Mouse (Mus musculus) fibroblast of lung, adult 2 months (primary cell): Measurements from ENCODE around the gene Cd300a.
"Not testable (repeated sequence)": the region's sequence is repeated elsewhere in the genome, so short reads cannot be mapped to it uniquely, and the experiment has no call there.

Experiments
- DNase-seq: peaks from one replicate; pipeline ENCODE4 v3.0.0-alpha.2; 2011; ENCODE audit warnings: low read depth

Gene Cd300a

GRCm38 (mm10) chr11:114907567-114907966 lies 17.7 kb downstream of the Cd300a start:
- DNase-seq, result no peak

DNA sequence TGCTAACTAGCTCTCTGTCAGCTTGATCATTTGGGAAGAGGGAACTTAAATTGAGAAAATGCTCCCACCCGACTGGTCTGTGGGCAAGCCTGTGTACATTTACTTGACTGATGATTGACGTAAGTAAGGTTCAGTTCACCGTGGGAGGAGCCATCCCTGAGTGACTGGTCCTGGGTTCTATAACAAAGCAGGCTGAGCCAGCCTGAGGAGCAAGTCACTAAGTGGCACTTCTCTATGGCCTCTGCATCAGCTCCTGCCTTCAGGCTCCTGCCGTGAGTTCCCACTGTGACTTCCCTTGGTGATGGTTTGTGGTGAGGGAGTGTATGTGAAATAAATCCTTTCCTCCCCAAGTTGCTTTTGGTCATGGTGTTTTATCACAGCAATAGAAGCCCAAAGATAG lies 18.2 kb downstream of the Cd300a start:
- DNase-seq, result no peak

GRCm38 (mm10) chr11:114909538-114909937 lies 19.7 kb downstream of the Cd300a start:
- DNase-seq, result not testable (repeated sequence)

DNA sequence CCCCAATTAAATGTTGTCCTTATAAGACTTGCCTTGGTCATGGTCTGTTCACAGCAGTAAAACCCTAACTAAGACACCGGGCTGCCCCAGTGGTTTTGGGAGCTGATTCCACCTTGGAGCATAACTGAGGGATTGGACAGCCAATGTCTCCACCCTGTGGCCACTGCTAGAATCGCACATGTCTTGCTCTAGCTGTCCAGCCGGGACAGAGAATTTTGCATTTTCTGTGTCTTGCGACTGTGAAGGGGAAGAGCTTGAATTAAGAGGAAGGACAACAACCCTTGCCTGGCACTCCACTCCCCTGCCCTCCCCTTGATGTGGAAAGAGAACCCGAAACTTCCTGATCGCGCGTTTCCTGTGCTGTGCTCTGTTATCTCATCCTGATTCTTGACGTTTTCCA lies 23.0 kb downstream of the Cd300a start:
- peak; percentile 29 for DNase-seq

DNA sequence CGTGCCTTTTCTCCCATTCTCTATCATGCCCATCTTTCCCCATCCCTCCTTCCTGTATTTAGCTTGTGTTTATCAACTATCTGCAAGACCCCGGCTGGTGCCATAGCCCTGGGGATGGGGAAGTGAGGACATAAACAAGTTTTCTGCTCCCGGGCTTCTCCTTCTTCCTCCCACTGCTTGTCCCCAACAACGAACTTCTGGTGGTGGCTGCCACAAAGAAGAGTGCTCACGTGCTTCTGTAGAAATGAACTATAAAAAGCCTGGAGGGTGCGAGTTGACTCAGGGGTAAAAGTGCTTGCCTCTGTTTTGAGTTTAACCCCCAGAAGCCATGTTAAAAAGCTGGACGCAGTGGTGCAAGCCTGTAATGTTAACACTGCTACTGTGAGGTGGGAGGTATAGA lies 25.1 kb downstream of the Cd300a start:
- no peak for DNase-seq

- DNase-seq, result no peak
These were observed 27.3 kb downstream of the Cd300a start for GRCm38 (mm10) chr11:114917120-114917519.

- DNase-seq, result no peak
These were observed 32.6 kb downstream of the Cd300a start for GRCm38 (mm10) chr11:114922439-114922838.

DNA sequence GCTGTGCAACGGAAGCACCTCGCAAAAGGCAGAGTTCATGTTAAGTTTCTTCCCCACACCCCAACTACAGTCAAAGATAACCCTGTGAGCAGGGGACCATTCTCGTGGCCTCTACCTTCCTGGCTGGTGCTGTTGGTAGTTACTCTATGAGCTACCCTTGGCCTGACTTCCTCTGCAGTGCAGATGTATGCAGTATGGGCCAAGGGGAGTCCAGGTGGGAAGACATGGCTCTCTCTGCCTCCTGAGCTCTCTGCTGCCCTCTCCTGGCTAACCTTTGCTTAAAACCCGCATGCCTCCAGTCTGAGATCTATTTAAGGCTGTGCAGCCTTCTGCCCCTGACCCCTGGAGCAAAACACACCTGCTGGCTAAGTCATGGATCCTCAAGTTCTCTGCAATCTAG lies 34.1 kb downstream of the Cd300a start:
- DNase-seq, result no peak

- peak; percentile 2 for DNase-seq
These were observed 39.7 kb downstream of the Cd300a start for GRCm38 (mm10) chr11:114929581-114929980.

- no peak for DNase-seq
These were observed 41.2 kb downstream of the Cd300a start for GRCm38 (mm10) chr11:114931041-114931440.

GRCm38 (mm10) chr11:114933591-114933990 lies 43.8 kb downstream of the Cd300a start:
- DNase-seq, result no peak

GRCm38 (mm10) chr11:114934144-114934543 lies 44.3 kb downstream of the Cd300a start, which contains the start of gene Cd300lb:
Cd300lb (minus strand) TSS chr11:114934386.
- DNase-seq, result peak; percentile 2
